Mouse (Mus musculus) testis, adult 2 months (tissue): ENCODE measurements at regions not wholly inside any gene's neighbourhood (a gene's known extent, or its start where the extent isn't known, plus 50 kb on each side); places are given as distances from the start of the nearest gene placed in this dataset.

ENCODE experiments used
- CTCF ChIP-seq: fragments of 200-500 bp; IDR thresholded peaks from 2 replicates; pipeline ENCODE4 v1.5.1; 2012; ENCODE audit warnings: low read depth, mild to moderate bottlenecking, inconsistent platforms, low read length, moderate library complexity; ENCODE audit not compliant: control insufficient read depth, insufficient read depth, insufficient replicate concordance
- POLR2A ChIP-seq: fragments of 200-500 bp; IDR thresholded peaks from 2 replicates; pipeline ENCODE4 v1.6.1; 2012; ENCODE audit warnings: low read depth, mild to moderate bottlenecking, inconsistent platforms, low read length, moderate library complexity; ENCODE audit not compliant: control insufficient read depth

- TF ChIP-seq CTCF, result no peak
- TF ChIP-seq POLR2A, result no peak
Observed at GRCm38 (mm10) chr13:84749214-84749613, 440.0 kb upstream of the Ccnh start.
